Mouse (Mus musculus) MEL (cell line): ENCODE results near the gene Sumf1.

Source experiments
- CHD1 ChIP-seq: IDR thresholded peaks from 2 replicates; pipeline ENCODE4 v1.6.1; 2012; ENCODE audit warnings: low read depth, mild to moderate bottlenecking, inconsistent platforms, low read length, improper control_type of control experiment
- CTCF ChIP-seq, 3 experiments: IDR thresholded peaks in 2 of 3; conservative IDR thresholded peaks in 1 of 3; 2 replicates each; pipeline ENCODE4 v1.5.1; 2011 to 2012; ENCODE audit warnings: low read length in 3 of 3, low read depth in 2 of 3, mild to moderate bottlenecking in 2 of 3, improper control_type of control experiment in 1 of 3, inconsistent platforms in 1 of 3, mixed read lengths in 1 of 3, moderate library complexity in 1 of 3; ENCODE audit not compliant: control insufficient read depth in 1 of 3, insufficient read depth in 1 of 3, poor library complexity in 1 of 3, severe bottlenecking in 1 of 3
- ETS1 ChIP-seq: IDR thresholded peaks from 2 replicates; pipeline ENCODE4 v1.6.1; 2012; ENCODE audit warnings: low read depth, mild to moderate bottlenecking, inconsistent platforms, low read length, improper control_type of control experiment, moderate library complexity
- KAT2A ChIP-seq: conservative IDR thresholded peaks from 2 replicates; pipeline ENCODE4 v1.6.1; 2012; ENCODE audit warnings: low read depth, low read length, improper control_type of control experiment, inconsistent platforms
- MAX ChIP-seq: IDR thresholded peaks from 2 replicates; pipeline ENCODE4 v1.6.1; 2011; ENCODE audit warnings: low read length, improper control_type of control experiment
- MYC ChIP-seq: IDR thresholded peaks from 2 replicates; pipeline ENCODE4 v1.6.1; 2011; ENCODE audit warnings: low read depth, mild to moderate bottlenecking, low read length, improper control_type of control experiment, moderate library complexity
- TAL1 ChIP-seq: IDR thresholded peaks from 2 replicates; pipeline ENCODE4 v1.6.1; 2012; ENCODE audit warnings: mild to moderate bottlenecking, inconsistent platforms, low read length, moderate library complexity, mixed read lengths
- TBP ChIP-seq: IDR thresholded peaks from 2 replicates; pipeline ENCODE4 v1.8.0; 2011; ENCODE audit warnings: low read depth, low read length, improper control_type of control experiment
- USF2 ChIP-seq, 2 experiments: IDR thresholded peaks; 2 replicates each; pipeline ENCODE4 v1.6.1; 2011 to 2012; ENCODE audit warnings: improper control_type of control experiment in 2 of 2, low read length in 2 of 2, borderline replicate concordance in 1 of 2, inconsistent platforms in 1 of 2, low read depth in 1 of 2, mild to moderate bottlenecking in 1 of 2; ENCODE audit not compliant: insufficient read depth in 1 of 2
- ZC3H11A ChIP-seq: IDR thresholded peaks from 2 replicates; pipeline ENCODE4 v1.6.1; 2012; ENCODE audit warnings: low read depth, mild to moderate bottlenecking, inconsistent platforms, low read length, improper control_type of control experiment
- ZNF384 ChIP-seq: IDR thresholded peaks from 2 replicates; pipeline ENCODE4 v1.6.1; 2012; ENCODE audit warnings: low read depth, mild to moderate bottlenecking, inconsistent platforms, low read length, improper control_type of control experiment

DNA sequence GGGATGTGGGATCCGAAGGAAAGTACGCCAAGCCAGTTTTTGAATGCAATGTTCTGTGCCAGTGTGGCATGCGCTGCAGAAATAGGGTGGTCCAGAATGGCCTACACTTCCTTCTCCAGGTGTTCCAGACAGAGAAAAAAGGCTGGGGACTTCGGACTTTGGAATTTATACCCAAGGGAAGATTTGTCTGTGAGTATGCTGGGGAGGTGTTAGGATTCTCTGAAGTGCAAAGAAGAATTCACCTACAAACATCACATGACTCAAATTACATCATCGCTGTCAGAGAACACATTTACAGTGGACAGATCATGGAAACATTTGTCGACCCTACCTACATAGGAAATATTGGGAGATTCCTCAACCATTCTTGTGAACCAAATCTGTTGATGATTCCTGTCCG is 109.5 kb downstream of the Sumf1 start:
- no peak for TF ChIP-seq CTCF (IDR thresholded peaks at IDR 0.05 in 2 of 3, conservative IDR thresholded peaks at IDR 0.05 in 1 of 3; ENCODE audit: control insufficient read depth in 1 of 3, insufficient read depth in 1 of 3, low read depth in 2 of 3, low read length in 3 of 3, poor library complexity in 1 of 3, severe bottlenecking in 1 of 3)
- no peak for TF ChIP-seq ZC3H11A
- no peak for TF ChIP-seq ETS1
- TF ChIP-seq KAT2A = no peak
- no peak for TF ChIP-seq ZNF384
- no peak for TF ChIP-seq MYC
- TF ChIP-seq USF2 (IDR thresholded peaks at IDR 0.05; ENCODE audit: borderline replicate concordance in 1 of 2, insufficient read depth in 1 of 2, low read depth in 1 of 2, low read length in 2 of 2) = no peak
- TF ChIP-seq TBP = no peak
- no peak for TF ChIP-seq MAX
- no peak for TF ChIP-seq TAL1
- TF ChIP-seq CHD1 = no peak
